Mouse (Mus musculus): Measurements from ENCODE around the gene Olfr1156. TPM values are rescaled to one million over a fixed set of nuclear protein-coding genes. Genes with fewer than 3 reads are reported as not detected.

The Olfr1156 gene
- not detected in 2 replicates for polyA plus RNA-seq (2015; fragmentation: Nextera tagmentation; extraction: Ambion mirVana)

GRCm38 (mm10) chr2:87953000-87953399 lies at the start of gene Olfr1156:
Gene Olfr1156 (minus strand): TSS chr2:87953100.
- Histone ChIP-seq H3K4me2 (replicated peaks) (no peak within 1 kb of the TSS), H3K27me3 (no peaks in the 10 kb centered on the region), H3K36me3 (no peaks in the 10 kb centered on the region), H3K9me3 (no peaks in the 10 kb centered on the region), H3K4me3 (no peak within 1 kb of the TSS), H3K9ac (no peak within 1 kb of the TSS), H3K27ac (no peak within 1 kb of the TSS), H3K4me1 (no peaks in the 10 kb centered on the region)
- ATAC-seq (ENCODE audit: low FRiP score, low read depth): no peak

GRCm38 (mm10) chr2:87989813-87990212 lies 36.9 kb upstream of the Olfr1156 start, which contains the start of gene Olfr1158:
Gene Olfr1158 (plus strand): TSS chr2:87990113.
- Histone ChIP-seq H3K9me3 (no peaks in the 10 kb centered on the region), H3K4me2 (replicated peaks) (no peak within 1 kb of the TSS), H3K9ac (no peak within 1 kb of the TSS), H3K27ac (no peak within 1 kb of the TSS), H3K27me3 (no peaks in the 10 kb centered on the region), H3K36me3 (no peaks in the 10 kb centered on the region), H3K4me1 (no peaks in the 10 kb centered on the region), H3K4me3 (no peak within 1 kb of the TSS)
- no peak for ATAC-seq (ENCODE audit: low FRiP score, low read depth)

GRCm38 (mm10) chr2:87974563-87974962 lies 21.7 kb upstream of the Olfr1156 start, which contains the start of gene Olfr74:
Gene Olfr74 (minus strand): TSS chr2:87974663.
- Histone ChIP-seq H3K36me3 (no peaks in the 10 kb centered on the region), H3K4me1 (no peaks in the 10 kb centered on the region), H3K9me3 (no peaks in the 10 kb centered on the region), H3K4me3 (no peak within 1 kb of the TSS), H3K27ac (no peak within 1 kb of the TSS), H3K4me2 (replicated peaks) (no peak within 1 kb of the TSS), H3K27me3 (no peaks in the 10 kb centered on the region), H3K9ac (no peak within 1 kb of the TSS)
- no peak for ATAC-seq (ENCODE audit: low FRiP score, low read depth)
- WGBS: 77% methylated on average over 3 of the region's 3 CpGs

- WGBS: 94% methylated on average over 4 of the region's 4 CpGs
- no peak within 1 kb of the TSS for H3K4me3 ChIP-seq
- no peaks in the 10 kb centered on the region for H3K36me3 ChIP-seq
- no peaks in the 10 kb centered on the region for H3K4me1 ChIP-seq
- no peak within 1 kb of the TSS for H3K4me2 ChIP-seq (replicated peaks)
- H3K9ac ChIP-seq: no peak within 1 kb of the TSS
- H3K27me3 ChIP-seq: no peaks in the 10 kb centered on the region
- ATAC-seq (ENCODE audit: low FRiP score, low read depth): no peak
- H3K9me3 ChIP-seq: no peaks in the 10 kb centered on the region
- no peak within 1 kb of the TSS for H3K27ac ChIP-seq
These were observed 15.3 kb upstream of the Olfr1156 start, which contains the start of gene Olfr1157 for GRCm38 (mm10) chr2:87968199-87968598. Gene Olfr1157 (minus strand): TSS chr2:87968299.

- 88% methylated on average over 1 of the region's 1 CpGs for whole genome bisulfite sequencing
- Histone ChIP-seq H3K9ac (no peak within 1 kb of the TSS), H3K4me1 (no peaks in the 10 kb centered on the region), H3K4me3 (no peak within 1 kb of the TSS), H3K27me3 (no peaks in the 10 kb centered on the region), H3K9me3 (no peaks in the 10 kb centered on the region), H3K4me2 (replicated peaks) (no peak within 1 kb of the TSS), H3K36me3 (no peaks in the 10 kb centered on the region), H3K27ac (no peak within 1 kb of the TSS)
- no peak for ATAC-seq (ENCODE audit: low FRiP score, low read depth)
These were observed 7.9 kb downstream of the Olfr1156 start, which contains the start of gene Olfr1155 for GRCm38 (mm10) chr2:87945037-87945436. Gene Olfr1155 (minus strand): TSS chr2:87945137.

GRCm38 (mm10) chr2:87905066-87905465 lies 47.8 kb downstream of the Olfr1156 start, which contains the start of gene Olfr1154:
Gene Olfr1154 (minus strand): TSS chr2:87905166.
- H3K27me3 ChIP-seq: no peaks in the 10 kb centered on the region
- H3K36me3 ChIP-seq: no peaks in the 10 kb centered on the region
- H3K9ac ChIP-seq: no peak within 1 kb of the TSS
- H3K4me1 ChIP-seq: no peaks in the 10 kb centered on the region
- WGBS: 77% methylated on average over 1 of the region's 1 CpGs
- H3K9me3 ChIP-seq: no peaks in the 10 kb centered on the region
- no peak within 1 kb of the TSS for H3K4me3 ChIP-seq
- no peak within 1 kb of the TSS for H3K27ac ChIP-seq
- no peak within 1 kb of the TSS for H3K4me2 ChIP-seq (replicated peaks)
- no peak for ATAC-seq (ENCODE audit: low FRiP score, low read depth)

Other genes with a start within 250 kb of the Olfr1156 start
- gene Olfr1137, start 239.9 kb downstream of the Olfr1156 start, polyA plus RNA-seq (2015; fragmentation: Nextera tagmentation; extraction: Ambion mirVana): not detected in 2 replicates
- not detected in 2 replicates for gene Olfr1138, start 213.1 kb downstream of the Olfr1156 start, polyA plus RNA-seq (2015; fragmentation: Nextera tagmentation; extraction: Ambion mirVana)
- gene Olfr1140, start 209.3 kb downstream of the Olfr1156 start, polyA plus RNA-seq (2015; fragmentation: Nextera tagmentation; extraction: Ambion mirVana): not detected in 2 replicates
- gene Olfr1141, start 199.1 kb downstream of the Olfr1156 start, polyA plus RNA-seq (2015; fragmentation: Nextera tagmentation; extraction: Ambion mirVana): not detected in 2 replicates
- not detected in 2 replicates for gene Olfr152, start 173.6 kb downstream of the Olfr1156 start, polyA plus RNA-seq (2015; fragmentation: Nextera tagmentation; extraction: Ambion mirVana)
- not detected in 2 replicates for gene Olfr1143, start 152.5 kb downstream of the Olfr1156 start, polyA plus RNA-seq (2015; fragmentation: Nextera tagmentation; extraction: Ambion mirVana)
- not detected in 2 replicates for gene Olfr1145, start 143.3 kb downstream of the Olfr1156 start, polyA plus RNA-seq (2015; fragmentation: Nextera tagmentation; extraction: Ambion mirVana)
- gene Olfr1148, start 122.6 kb downstream of the Olfr1156 start, polyA plus RNA-seq (2015; fragmentation: Nextera tagmentation; extraction: Ambion mirVana): not detected in 2 replicates
- gene Olfr1150-ps1, start 109.1 kb downstream of the Olfr1156 start, polyA plus RNA-seq (2015; fragmentation: Nextera tagmentation; extraction: Ambion mirVana): not detected in 2 replicates
- not detected in 2 replicates for gene Olfr1151, start 97.2 kb downstream of the Olfr1156 start, polyA plus RNA-seq (2015; fragmentation: Nextera tagmentation; extraction: Ambion mirVana)
- 0.03 TPM in 1 of 2 replicates, not detected in the other for gene Olfr1152, start 86.6 kb downstream of the Olfr1156 start, polyA plus RNA-seq (2015; fragmentation: Nextera tagmentation; extraction: Ambion mirVana)
- not detected in 2 replicates for gene Olfr1153, start 58.1 kb downstream of the Olfr1156 start, polyA plus RNA-seq (2015; fragmentation: Nextera tagmentation; extraction: Ambion mirVana)
- gene Olfr1154, start 47.9 kb downstream of the Olfr1156 start, polyA plus RNA-seq (2015; fragmentation: Nextera tagmentation; extraction: Ambion mirVana): not detected in 2 replicates
- gene Olfr1155, start 8.0 kb downstream of the Olfr1156 start, polyA plus RNA-seq (2015; fragmentation: Nextera tagmentation; extraction: Ambion mirVana): not detected in 2 replicates
- not detected in 2 replicates for gene Olfr1157, start 15.2 kb upstream of the Olfr1156 start, polyA plus RNA-seq (2015; fragmentation: Nextera tagmentation; extraction: Ambion mirVana)
- not detected in 2 replicates for gene Olfr74, start 21.6 kb upstream of the Olfr1156 start, polyA plus RNA-seq (2015; fragmentation: Nextera tagmentation; extraction: Ambion mirVana)
- not detected in 2 replicates for gene Olfr1158, start 37.0 kb upstream of the Olfr1156 start, polyA plus RNA-seq (2015; fragmentation: Nextera tagmentation; extraction: Ambion mirVana)
- gene Olfr1160, start 55.2 kb upstream of the Olfr1156 start, polyA plus RNA-seq (2015; fragmentation: Nextera tagmentation; extraction: Ambion mirVana): not detected in 2 replicates
- not detected in 2 replicates for gene Olfr1161, start 69.7 kb upstream of the Olfr1156 start, polyA plus RNA-seq (2015; fragmentation: Nextera tagmentation; extraction: Ambion mirVana)
- gene Olfr73, start 84.6 kb upstream of the Olfr1156 start, polyA plus RNA-seq (2015; fragmentation: Nextera tagmentation; extraction: Ambion mirVana): not detected in 2 replicates
- gene Olfr1162, start 98.0 kb upstream of the Olfr1156 start, polyA plus RNA-seq (2015; fragmentation: Nextera tagmentation; extraction: Ambion mirVana): not detected in 2 replicates
- not detected in 2 replicates for gene Olfr1163, start 118.7 kb upstream of the Olfr1156 start, polyA plus RNA-seq (2015; fragmentation: Nextera tagmentation; extraction: Ambion mirVana)
- not detected in 2 replicates for gene Olfr1164, start 140.9 kb upstream of the Olfr1156 start, polyA plus RNA-seq (2015; fragmentation: Nextera tagmentation; extraction: Ambion mirVana)
- not detected in 2 replicates for gene Olfr1166, start 175.2 kb upstream of the Olfr1156 start, polyA plus RNA-seq (2015; fragmentation: Nextera tagmentation; extraction: Ambion mirVana)
- not detected in 2 replicates for gene Olfr1167, start 202.1 kb upstream of the Olfr1156 start, polyA plus RNA-seq (2015; fragmentation: Nextera tagmentation; extraction: Ambion mirVana)
- not detected in 2 replicates for gene Olfr1168, start 228.8 kb upstream of the Olfr1156 start, polyA plus RNA-seq (2015; fragmentation: Nextera tagmentation; extraction: Ambion mirVana)